Mouse (Mus musculus): Measurements from ENCODE around the gene Olfr248.
"Not testable (repeated sequence)": the region's sequence is repeated elsewhere in the genome, so short reads cannot be mapped to it uniquely, and the experiment has no call there.

Gene Olfr248

GRCm38 (mm10) chr1:174390746-174391145 lies at the start of gene Olfr248:
Gene Olfr248, plus strand, starts transcription at chr1:174391046.
- DNase-seq (ENCODE audit: low spot score), result no peak

DNA sequence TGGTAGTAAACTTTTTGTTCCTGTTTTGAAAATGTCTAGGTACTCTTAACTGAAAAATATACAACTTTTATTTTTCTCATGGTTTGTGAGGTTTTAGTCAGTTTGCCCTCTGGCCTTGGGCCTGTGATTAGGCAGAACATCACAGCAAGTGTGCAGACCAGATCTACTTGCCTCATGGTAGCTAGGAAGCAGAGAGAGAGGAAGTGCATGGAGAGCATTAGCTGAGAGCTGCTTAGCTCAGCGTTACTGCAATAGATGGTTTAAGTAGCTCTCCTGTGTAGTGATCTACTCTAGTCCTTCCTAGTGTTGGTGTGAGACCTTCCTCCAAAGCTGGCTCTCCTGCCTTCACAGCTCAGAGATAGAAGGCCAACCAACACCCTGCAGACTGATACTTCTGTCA lies 37.2 kb upstream of the Olfr248 start:
- not testable (repeated sequence) for DNase-seq (ENCODE audit: low spot score)

GRCm38 (mm10) chr1:174354640-174355039 lies 36.2 kb upstream of the Olfr248 start:
- no peak for DNase-seq (ENCODE audit: low spot score)

DNA sequence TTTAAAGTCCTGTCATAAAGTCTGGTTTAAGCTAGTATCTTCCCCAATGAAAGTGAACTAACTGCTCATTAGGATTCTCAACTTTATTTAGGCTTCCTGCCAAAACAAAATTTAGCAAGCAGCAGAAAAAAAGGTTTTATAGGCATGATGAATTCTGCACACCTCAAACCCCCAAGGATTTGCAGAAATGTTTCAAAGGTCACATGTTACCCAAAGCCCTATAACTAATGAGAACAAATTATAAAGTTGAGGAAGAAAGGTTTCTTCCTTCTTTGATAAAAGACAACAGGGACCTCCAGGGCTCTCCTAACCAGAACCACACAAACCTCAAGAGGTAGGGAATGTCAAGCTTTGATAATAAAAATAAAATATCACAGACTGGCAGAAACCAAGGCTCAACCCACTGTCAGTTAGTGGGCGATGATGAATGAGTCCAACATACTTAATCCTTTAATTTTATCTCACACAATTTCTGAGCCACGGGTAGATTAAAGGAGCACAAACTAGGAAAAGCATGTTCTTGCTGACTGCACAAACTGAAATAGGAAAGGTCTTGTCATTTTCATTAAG lies 25.9 kb upstream of the Olfr248 start, which contains the start of gene Olfr417:
TSS of gene Olfr417 (plus strand) at position 241 of the 570 bp plus-strand sequence.
- no peak for DNase-seq (ENCODE audit: low spot score)

DNA sequence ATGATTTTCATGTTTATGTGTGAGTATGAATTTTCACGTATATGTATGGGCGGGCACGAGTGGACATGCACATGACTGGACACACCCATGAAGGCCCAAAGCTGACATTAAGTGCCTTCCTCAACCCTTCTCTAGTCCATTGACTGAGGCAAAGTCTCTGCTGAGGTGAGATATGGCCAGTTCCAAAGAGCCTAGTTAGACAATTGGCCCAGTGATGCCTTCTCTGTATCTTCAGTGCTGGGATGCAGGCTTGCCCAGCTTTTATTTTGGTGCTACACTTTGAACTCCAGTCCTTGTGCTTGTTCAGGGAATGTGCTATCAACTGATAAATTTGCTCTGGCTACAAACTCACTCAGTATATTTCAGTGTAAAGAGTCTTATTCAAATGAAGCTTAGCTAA lies 17.0 kb upstream of the Olfr248 start:
- no peak for DNase-seq (ENCODE audit: low spot score)

GRCm38 (mm10) chr1:174422959-174423358 lies 32.1 kb downstream of the Olfr248 start:
- DNase-seq (ENCODE audit: low spot score), result no peak

DNA sequence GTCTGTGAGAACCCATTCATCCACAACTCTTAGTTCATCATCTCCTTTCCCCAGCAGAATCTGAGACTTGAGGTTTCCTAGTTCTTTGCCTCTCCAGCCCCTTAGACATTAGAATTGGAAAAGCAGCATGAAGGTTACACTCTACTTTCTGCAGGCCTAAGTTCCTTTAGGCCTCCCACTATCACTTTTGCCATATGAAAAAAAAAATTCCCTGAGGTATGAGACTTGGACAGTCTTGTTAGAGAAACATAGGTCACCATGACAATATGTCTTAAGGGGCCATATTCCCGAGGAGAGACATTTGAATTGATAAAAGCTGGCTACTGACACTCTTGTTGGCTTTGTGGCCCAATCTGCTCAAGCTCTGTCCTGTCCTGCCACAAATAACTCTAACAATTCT lies 32.9 kb downstream of the Olfr248 start, which contains the start of gene Olfr414:
TSS of gene Olfr414 (plus strand) at position 301 of the 400 bp plus-strand sequence.
- DNase-seq (ENCODE audit: low spot score), result no peak

DNA sequence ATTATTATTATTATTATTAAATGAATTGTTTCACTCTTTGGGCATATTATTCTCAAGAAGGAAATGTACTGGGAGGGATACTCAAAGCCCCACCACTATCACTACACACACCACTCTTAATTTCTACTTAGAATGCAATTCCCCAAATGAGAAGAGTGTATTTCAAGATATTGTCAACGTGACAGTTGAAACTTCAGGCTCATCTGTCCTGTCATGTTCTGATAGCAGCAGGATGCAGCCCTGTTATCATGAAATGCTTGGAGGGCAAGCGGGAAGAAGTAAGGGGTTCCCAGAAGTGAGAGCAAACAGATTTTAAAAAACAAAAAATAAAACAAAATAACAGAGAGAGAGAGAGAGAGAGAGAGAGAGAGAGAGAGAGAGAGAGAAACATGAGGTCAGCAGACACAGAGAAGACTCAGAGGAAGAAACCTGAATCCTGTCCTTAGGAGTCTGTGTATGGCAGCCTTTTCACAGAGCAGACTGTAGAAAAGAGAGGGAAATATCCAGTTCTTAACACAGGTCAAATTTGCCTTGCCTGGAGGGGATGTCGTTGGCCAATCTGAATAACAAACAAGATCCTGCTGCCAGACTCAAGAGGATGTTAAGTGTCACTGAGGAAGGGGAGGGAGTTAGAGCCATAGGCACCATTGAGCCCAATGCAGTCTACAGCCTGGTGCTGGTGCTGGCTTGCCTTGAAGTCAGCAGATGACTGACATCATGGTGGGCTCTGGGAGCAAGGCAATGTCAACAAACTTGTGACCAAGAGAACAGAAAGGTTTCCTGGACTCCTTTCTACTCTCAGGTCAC lies 35.5 kb downstream of the Olfr248 start:
- DNase-seq (ENCODE audit: low spot score), result no peak

DNA sequence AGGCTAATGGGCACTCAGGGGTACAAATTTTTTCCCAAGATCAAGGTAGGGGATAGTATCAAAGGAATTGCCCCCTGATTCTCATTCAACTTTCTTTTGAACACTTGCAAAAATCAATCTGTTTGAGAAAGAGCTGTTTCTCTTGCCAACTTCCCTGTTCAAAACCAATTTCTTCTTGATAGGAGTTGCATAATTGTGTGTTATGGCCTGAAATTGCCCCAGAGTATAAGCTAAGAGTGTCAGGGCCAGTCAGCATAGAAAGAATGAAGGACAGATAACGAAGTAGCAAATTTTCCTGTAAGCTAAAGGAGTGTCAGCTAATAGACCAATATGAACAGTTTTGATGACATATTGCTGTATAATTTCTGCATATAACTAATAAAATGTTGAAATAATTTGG lies 36.6 kb downstream of the Olfr248 start:
- no peak for DNase-seq (ENCODE audit: low spot score)

GRCm38 (mm10) chr1:174428407-174428806 lies 37.6 kb downstream of the Olfr248 start:
- no peak for DNase-seq (ENCODE audit: low spot score)

- DNase-seq (ENCODE audit: low spot score), result no peak
Observed at GRCm38 (mm10) chr1:174434121-174434520, 43.3 kb downstream of the Olfr248 start.

Measured in embryo, embryonic 10.5 days (tissue).